Mouse (Mus musculus) CD4-positive, CD25-positive, alpha-beta regulatory T cell, adult 4 months (primary cell): ENCODE results near the gene Mgat5b. TPM values are rescaled to one million over a fixed set of nuclear protein-coding genes. Genes with fewer than 3 reads are reported as not detected.
"Not testable (repeated sequence)": the region's sequence is repeated elsewhere in the genome, so short reads cannot be mapped to it uniquely, and the experiment has no call there.

Experiments
- ATAC-seq: one replicate; pipeline ENCODE4 v1.8.0; 2017
- polyA plus RNA-seq, 2 experiments: library from polyadenylated mRNA; unstranded; fragments of 100-300 nt; shearing (Covaris generic); gene quantifications; one replicate each; pipeline ENCODE4 v1.2.1; 2017

Mgat5b gene
- not detected for polyA plus RNA-seq

- ATAC-seq: no peak
These were observed at the start of gene Mgat5b for GRCm38 (mm10) chr11:116918323-116919185. Gene Mgat5b, plus strand, starts transcription at chr11:116918863.

GRCm38 (mm10) chr11:116869223-116869622 is 49.4 kb upstream of the Mgat5b start:
- no peak for ATAC-seq

- ATAC-seq: no peak
These were observed 49.0 kb upstream of the Mgat5b start for GRCm38 (mm10) chr11:116869641-116870040.

GRCm38 (mm10) chr11:116871538-116871937 is 47.1 kb upstream of the Mgat5b start:
- no peak for ATAC-seq

GRCm38 (mm10) chr11:116873987-116874386 is 44.7 kb upstream of the Mgat5b start:
- ATAC-seq: no peak

GRCm38 (mm10) chr11:116878454-116878853 is 40.2 kb upstream of the Mgat5b start:
- no peak for ATAC-seq

- ATAC-seq: no peak
These were observed 37.8 kb upstream of the Mgat5b start for GRCm38 (mm10) chr11:116880839-116881238.

GRCm38 (mm10) chr11:116881440-116881839 is 37.2 kb upstream of the Mgat5b start:
- no peak for ATAC-seq

GRCm38 (mm10) chr11:116882446-116882845 is 36.2 kb upstream of the Mgat5b start:
- no peak for ATAC-seq

GRCm38 (mm10) chr11:116884061-116884460 is 34.6 kb upstream of the Mgat5b start:
- no peak for ATAC-seq

- peak; percentile 65 for ATAC-seq
These were observed 33.1 kb upstream of the Mgat5b start for GRCm38 (mm10) chr11:116885275-116886151.

- no peak for ATAC-seq
These were observed 31.5 kb upstream of the Mgat5b start for GRCm38 (mm10) chr11:116887136-116887535.

GRCm38 (mm10) chr11:116893532-116894442 is 24.9 kb upstream of the Mgat5b start:
- ATAC-seq: no peak

GRCm38 (mm10) chr11:116895402-116895801 is 23.3 kb upstream of the Mgat5b start:
- no peak for ATAC-seq

- no peak for ATAC-seq
These were observed 19.4 kb upstream of the Mgat5b start for GRCm38 (mm10) chr11:116899247-116899646.

- not testable (repeated sequence) for ATAC-seq
These were observed 16.1 kb upstream of the Mgat5b start for GRCm38 (mm10) chr11:116902588-116902987.

GRCm38 (mm10) chr11:116905741-116906456 is 12.8 kb upstream of the Mgat5b start:
- ATAC-seq: no peak

GRCm38 (mm10) chr11:116913573-116913972 is 5.1 kb upstream of the Mgat5b start:
- no peak for ATAC-seq

GRCm38 (mm10) chr11:116914267-116914885 is 4.3 kb upstream of the Mgat5b start:
- no peak for ATAC-seq

- no peak for ATAC-seq
These were observed 3.4 kb upstream of the Mgat5b start for GRCm38 (mm10) chr11:116915241-116915640.

GRCm38 (mm10) chr11:116917361-116917760 is 1.3 kb upstream of the Mgat5b start:
- no peak for ATAC-seq
